Mouse (Mus musculus): Measurements from ENCODE around the gene Cct3.
A peak's percentile ranks its signal among the peaks of the same experiment; 100 is the strongest.

GRCm38 (mm10) chr3:88276529-88277143 lies 20.3 kb upstream of the Cct3 start:
- no peak for TF ChIP-seq POLR2A (IDR thresholded peaks at IDR 0.05; ENCODE audit: borderline replicate concordance, control insufficient read depth, low read depth, low read length)
- TF ChIP-seq CTCF (IDR thresholded peaks at IDR 0.05; ENCODE audit: control insufficient read depth, insufficient read depth, low read length), result peak; percentile 25; the same call in 1 of the 2 replicates

Measured in bone marrow, adult 2 months (tissue).